Mouse (Mus musculus) urinary bladder, postnatal 14 days (tissue): ENCODE results near the gene Susd2.
A peak's percentile ranks its signal among the peaks of the same experiment; 100 is the strongest.

Experiments
- DNase-seq: peaks from one replicate; pipeline ENCODE4 v3.0.0; 2021; ENCODE audit warnings: low spot score

The Susd2 gene

GRCm38 (mm10) chr10:75654053-75654452, 10.2 kb upstream of the Susd2 start:
- DNase-seq: no peak

- DNase-seq: no peak
Measured at GRCm38 (mm10) chr10:75651381-75652068, 7.7 kb upstream of the Susd2 start.

GRCm38 (mm10) chr10:75650306-75650902, 6.6 kb upstream of the Susd2 start:
- no peak for DNase-seq

GRCm38 (mm10) chr10:75649406-75649995, 5.7 kb upstream of the Susd2 start:
- no peak for DNase-seq

DNA sequence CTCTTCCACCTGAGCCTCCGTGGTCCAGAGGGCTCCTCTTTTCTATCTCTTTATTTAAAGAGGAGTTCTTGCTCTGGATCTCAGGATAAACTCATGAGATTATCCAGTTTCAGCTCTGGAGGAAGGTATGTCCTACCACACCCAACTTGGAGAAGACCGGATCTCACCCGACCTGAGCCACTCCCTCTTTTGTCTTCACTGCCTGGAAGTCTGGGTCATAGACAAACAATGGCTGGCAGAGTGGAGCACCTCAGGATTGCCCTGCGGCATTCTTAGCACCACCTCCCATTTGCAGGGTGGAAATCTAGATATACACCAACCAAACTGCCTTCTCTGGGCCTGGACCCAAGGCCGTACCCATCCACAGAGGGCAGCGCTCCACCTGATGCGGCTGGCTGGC, 5.2 kb upstream of the Susd2 start:
- no peak for DNase-seq

GRCm38 (mm10) chr10:75648091-75648490, 4.3 kb upstream of the Susd2 start:
- no peak for DNase-seq

DNA sequence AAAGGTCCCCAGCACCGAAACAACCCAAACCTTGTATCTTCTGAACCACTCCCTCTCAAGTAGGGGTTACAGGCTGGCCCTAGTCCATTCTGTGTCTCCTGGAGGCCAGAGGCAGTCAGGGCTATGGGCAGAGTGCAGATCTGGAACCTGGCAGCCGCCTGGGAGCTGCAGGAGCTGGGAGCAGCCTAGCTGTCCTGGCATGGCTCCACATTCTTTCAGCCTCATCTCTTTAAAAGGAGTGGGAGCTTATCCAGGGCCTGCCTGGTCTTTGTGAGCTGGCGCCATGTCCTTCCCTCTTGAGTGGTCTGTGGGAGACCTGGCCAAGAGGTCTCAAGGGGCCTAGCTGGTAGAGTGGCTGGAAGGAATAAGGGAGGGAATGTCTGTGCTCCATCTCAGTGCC, 3.6 kb upstream of the Susd2 start:
- DNase-seq: peak; percentile 62

GRCm38 (mm10) chr10:75646406-75646805, 2.6 kb upstream of the Susd2 start:
- no peak for DNase-seq

- DNase-seq: no peak
Measured at GRCm38 (mm10) chr10:75645616-75646015, 1.8 kb upstream of the Susd2 start.

DNA sequence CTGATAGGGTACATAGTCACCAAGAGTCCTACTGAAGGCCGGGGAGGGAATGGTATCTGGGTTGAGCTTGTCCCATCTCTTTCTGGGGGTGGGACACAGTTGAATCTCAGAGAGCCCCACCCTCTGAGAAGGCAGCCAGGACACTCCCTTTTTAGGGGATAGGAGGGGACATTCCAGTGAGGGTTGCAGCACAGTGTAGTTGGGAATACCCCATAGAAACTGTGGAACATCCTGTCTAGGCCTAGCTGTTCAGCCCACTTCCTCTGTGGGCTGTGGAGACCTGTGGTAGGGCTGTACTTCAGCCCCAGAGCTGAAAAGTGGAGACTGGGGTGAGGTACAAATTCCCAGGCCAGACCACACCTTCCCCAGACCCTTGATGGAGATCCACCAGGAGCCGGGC, 917 bp downstream of the Susd2 start:
- no peak for DNase-seq

DNA sequence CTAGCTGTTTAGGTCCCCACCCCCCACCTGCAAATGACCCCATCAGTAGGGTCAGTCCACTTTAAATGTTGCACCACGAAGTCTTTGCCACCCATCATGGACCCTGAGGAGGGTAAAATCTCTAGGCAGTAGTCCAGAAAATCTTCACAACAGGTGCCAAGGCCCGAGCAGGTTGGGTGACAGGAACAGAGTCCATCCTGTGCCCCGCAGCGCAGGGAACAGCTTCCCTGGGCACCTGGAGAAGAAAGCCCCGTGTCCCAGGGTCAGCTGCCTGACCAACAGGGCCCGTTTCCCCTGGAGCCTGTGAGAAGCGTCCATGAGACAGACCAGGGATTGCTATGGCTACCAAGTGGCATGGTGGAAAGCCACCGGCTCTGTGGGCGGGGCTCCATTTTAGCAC, 1.4 kb downstream of the Susd2 start:
- no peak for DNase-seq

DNA sequence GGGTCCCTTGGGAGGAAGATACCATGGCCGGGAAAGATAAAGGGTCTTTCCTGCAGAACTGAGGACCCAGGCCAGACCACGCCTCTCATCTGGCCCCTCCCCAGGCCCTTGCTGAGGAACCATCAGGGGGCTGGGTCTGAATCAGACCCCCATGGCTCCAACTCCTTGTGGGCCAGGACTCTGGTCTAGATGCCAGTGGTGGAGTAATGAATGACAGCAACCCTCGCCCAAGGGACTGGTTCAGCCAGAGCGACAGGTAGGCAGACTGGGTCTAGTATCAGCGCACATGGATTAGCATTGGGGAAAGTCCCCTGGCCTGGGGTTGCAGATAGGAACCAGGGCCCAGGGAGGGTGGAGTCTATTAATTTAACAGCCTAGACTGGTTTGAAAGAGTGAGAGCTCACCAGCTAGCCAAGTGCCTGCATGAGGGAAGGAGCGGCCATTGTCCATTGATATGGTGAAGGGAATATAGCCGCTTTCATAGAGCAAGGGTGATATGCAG, 2.0 kb downstream of the Susd2 start:
- DNase-seq: no peak

DNA sequence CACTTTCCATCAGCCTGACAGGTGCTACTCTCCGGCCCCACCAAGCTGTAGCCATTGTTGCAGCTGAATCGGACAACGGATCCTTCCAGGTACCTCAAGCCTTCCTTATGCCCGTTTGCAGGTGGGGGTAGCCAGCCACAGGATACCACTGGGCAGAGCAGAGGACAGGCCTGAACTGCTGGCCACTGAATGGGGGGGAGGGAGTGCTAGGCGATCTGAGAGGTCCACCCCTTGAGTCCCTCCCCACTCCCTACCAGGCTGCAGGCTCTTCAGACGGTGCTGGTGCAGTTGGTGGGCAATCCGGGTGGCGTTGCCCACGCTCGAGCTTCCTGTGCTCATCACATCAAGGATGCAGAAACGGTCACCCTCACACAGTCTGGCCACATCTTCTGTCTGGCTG, 6.1 kb downstream of the Susd2 start:
- no peak for DNase-seq

- DNase-seq: no peak
Measured at GRCm38 (mm10) chr10:75636084-75636786, 7.6 kb downstream of the Susd2 start.

DNA sequence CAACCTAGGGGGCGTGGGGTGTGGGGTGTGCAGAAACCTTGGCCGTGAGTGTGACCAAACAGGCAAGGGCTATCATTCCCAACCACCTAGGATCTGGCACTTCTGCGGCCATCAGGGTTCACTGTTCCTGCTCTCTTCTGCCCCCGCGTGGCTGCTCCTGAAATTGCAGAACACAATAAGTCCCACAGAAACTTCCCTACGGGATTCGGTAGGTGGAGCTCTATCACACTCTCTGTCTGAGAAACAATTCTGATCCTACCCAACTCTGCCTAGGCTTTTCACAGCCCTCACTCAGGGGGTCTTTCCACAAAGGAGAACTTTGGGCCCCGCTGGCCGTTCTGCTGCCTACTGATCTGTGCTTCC, 8.1 kb downstream of the Susd2 start:
- DNase-seq: peak; percentile 83

GRCm38 (mm10) chr10:75635019-75635692, 8.7 kb downstream of the Susd2 start:
- DNase-seq: no peak

DNA sequence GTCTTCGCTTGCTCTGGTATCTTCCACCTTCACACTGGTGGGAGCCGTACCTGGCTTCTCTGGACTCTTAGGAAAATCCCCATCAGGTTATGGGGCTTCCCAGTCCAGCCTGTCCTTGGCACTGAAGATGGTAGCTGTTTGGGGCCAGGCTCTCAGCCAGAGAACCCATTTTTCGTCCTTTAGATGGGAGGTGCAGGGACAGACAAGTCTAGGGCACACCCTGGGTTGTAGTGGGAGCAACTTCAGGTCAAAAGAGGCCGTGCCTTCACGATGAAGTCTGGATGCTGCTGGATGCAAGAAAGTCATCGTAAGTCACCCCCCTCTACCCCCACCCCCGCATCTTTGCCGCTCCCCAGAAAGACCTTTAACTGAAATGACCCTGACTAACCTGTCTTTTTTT, 9.2 kb downstream of the Susd2 start:
- DNase-seq: no peak

DNA sequence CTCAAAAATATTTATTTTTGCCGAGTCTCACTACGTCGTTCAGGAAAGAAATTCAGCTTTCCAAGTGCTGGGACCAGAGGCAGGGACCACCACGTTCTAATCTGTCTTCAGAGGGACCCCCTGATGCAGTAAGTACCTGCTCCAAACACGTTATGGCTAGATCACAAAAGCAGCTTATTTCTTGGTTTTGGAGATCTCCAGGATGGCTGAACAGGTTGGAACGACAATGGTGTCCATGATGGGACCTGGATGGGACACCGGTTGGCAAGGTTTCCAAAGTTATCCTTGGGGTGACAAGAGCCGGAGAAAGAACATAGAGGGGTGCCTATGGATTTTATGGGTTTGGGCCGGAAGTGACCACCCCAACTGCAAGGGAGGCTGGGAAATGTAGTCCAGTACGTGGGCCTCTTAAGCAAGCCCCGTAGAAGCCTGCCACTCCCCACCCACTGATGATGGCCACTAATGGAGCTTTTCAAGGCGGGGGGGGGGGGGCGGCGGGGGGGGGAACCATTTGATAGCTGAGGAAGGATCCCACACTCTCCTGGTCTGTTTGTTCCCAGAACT, 10.2 kb downstream of the Susd2 start:
- DNase-seq: no peak

- no peak for DNase-seq
Measured at GRCm38 (mm10) chr10:75633048-75633447, 10.8 kb downstream of the Susd2 start.

- no peak for DNase-seq
Measured at GRCm38 (mm10) chr10:75632633-75633032, 11.2 kb downstream of the Susd2 start.

DNA sequence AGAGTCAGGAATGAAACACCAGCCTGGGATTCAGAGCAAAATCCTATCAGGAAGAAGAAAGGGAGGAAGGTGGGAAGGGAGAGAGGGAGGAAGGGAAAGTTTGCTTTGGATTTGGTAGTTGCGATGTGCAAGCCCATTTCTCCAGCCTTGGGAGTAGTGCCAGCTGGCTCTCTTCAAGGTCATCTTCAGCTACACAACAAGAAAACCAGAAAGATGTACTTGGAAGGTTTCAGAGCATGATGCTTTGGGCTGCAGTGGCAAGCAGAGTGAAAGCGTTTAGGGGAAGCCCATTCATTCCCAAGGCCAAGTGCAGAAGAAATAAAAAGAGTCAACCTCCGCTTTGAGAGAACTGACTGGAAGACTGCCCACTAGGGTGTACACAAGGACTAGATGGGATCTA, 16.3 kb downstream of the Susd2 start:
- no peak for DNase-seq

DNA sequence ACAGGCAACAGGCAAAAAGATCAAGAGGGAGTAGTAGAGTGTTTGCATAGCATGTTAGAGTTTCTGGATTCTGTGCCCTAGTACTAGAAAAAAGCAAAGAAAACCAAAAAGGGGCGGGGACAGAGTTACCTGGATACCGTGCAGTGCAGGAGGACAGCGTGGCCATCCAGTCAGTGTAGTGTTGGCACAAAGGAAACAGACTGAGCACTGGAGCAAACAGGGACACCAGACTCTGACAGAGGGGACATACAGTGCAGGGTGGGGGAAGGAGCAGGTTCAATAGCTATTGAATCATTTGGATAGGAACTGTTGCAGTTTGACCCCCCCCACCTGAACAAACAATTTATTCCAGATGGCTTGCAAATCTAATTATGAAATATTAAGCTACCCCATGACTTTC, 16.8 kb downstream of the Susd2 start:
- DNase-seq: no peak
